Mouse (Mus musculus): ENCODE results near the gene Slc1a5.

Gene Slc1a5

DNA sequence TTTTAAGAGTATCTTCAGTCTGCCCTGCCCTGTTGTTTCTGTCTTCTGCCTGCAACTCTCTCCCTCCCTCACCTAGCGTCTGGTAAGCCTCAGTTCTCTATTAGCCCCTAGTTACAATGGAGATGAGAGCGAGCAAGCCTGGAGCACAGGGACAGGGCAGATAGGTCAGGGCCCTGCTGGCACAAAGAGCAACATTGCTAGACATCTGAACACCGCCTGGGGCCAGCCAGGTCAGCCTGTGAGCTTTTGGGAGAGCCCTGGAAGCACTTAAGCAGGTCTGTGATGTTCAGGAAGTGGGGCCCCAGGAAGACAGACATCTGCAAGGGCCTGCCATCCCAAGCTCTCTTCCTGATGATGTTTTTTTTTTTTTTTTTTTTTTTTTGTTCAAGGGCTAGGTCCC, 40.0 kb downstream of the Slc1a5 start:
- no peak for DNase-seq

DNA sequence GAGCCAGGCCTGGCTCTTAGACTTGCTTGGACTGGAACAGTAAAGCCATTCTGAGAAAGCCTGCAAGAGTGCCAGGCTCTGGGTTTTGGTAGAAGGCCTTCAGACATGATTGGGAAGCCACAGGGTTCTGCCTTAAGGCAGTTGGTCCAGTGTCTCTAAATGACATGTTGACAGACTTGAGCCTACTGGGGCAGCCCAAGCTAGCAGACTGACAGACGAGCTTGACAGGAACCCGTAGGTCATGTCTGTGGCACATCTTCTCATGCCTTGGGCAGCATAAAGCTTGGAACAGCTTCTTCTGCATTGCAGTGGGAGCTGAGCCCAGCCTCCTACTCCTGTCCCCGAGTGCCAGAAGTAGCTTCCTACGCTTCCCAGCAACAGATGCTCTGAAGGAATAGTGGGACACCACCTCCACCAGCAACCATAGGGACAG, 40.5 kb downstream of the Slc1a5 start:
- no peak for DNase-seq

DNA sequence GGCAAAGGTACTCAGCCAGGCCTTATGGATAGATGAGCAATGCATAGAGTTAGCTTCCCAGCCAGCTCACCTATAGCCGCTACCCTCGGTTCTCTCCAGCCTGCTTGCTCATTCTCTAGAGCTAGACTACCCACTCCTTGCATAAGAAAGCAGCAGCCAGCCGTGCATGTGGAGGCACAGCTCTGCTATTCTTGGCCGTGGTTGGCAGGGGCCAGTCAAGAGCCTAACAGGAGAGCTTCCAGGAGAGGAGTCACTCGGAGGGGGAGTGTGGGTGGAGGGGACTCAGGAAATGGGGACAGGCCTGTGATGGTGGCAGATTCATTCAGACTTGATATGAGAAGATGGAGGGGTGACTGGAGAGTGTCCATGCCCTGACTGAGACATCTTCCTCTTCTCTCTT, 42.6 kb downstream of the Slc1a5 start:
- no peak for DNase-seq

DNA sequence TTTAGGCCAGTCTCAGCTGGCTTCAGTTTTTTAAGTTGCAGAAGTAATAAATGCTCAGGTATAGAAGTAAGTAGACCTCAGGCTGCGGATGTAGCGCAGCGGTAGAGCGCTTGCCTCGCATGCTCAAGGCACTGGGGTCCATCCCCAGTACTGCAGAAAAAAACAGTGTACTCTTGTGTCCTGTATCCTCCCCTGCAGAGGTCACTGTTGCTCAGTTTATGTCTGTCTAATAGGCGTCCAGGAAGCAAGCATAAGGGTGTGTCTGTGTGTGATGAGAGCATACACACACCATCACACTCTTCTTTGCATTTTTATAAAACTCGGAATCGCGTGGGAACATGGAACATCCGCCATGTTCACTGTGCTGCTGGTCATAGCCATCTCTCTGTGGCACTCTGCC, 44.6 kb downstream of the Slc1a5 start:
- peak; percentile 43 for DNase-seq

DNA sequence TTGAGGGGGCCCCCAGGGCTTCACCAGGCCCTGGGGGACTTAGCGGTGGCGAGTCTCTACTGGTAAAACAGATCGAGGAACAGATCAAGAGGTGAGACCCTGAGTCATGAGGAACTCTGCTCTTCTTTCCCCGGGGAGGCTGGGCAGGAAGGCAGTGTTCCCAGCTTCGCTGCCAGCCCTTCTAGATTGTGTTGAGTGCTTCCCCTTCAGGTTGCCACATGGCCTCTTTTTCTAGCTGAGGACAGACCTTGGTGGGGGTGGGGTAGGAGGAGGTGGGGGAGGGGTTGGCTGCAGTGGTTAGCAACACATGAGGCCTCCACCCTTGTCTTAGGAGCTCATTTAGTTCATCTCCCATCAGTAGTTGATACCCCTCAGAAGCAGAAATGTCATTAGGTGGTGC, 45.4 kb downstream of the Slc1a5 start:
- DNase-seq, result no peak

DNA sequence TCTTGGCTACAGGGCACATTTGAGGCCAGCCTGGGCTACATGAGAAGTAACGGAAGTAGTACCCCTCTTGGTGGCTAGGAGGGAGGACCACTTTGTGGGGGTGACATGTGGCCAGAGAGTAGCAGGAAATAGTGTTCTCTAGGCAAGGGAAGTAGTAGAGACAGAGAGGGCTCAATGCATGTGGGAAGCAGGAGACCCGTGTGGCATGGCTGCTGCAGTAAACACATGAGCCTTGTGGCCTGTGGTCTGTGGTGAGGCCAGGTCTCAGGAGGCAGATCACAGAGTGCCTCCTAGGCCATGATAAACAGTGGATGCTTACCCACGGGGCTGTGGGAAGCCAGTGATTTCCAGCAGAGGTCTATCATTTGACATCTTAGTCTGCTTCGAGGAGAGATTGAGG, 46.1 kb downstream of the Slc1a5 start:
- DNase-seq, result no peak

DNA sequence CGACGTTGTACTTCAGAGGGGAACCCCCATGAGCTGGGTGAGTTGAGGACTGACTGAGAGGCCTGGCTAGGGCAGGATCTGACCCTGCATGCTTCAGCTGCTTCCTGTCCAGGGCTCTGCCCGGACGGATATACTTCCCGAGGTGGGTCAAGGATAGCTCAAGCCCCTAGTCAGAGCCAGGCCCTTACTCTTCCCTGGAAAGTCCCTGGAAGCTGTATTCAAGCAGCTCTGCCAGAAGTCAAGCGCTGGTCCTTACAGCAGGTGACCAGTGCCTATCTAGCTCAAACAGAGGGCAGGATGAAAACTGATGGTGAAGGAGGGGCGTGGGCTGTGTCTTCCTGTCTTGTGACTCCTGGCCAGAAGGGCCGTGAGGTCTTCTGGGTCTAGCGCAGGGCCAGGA, 49.3 kb downstream of the Slc1a5 start:
- peak; percentile 63 for DNase-seq

DNA sequence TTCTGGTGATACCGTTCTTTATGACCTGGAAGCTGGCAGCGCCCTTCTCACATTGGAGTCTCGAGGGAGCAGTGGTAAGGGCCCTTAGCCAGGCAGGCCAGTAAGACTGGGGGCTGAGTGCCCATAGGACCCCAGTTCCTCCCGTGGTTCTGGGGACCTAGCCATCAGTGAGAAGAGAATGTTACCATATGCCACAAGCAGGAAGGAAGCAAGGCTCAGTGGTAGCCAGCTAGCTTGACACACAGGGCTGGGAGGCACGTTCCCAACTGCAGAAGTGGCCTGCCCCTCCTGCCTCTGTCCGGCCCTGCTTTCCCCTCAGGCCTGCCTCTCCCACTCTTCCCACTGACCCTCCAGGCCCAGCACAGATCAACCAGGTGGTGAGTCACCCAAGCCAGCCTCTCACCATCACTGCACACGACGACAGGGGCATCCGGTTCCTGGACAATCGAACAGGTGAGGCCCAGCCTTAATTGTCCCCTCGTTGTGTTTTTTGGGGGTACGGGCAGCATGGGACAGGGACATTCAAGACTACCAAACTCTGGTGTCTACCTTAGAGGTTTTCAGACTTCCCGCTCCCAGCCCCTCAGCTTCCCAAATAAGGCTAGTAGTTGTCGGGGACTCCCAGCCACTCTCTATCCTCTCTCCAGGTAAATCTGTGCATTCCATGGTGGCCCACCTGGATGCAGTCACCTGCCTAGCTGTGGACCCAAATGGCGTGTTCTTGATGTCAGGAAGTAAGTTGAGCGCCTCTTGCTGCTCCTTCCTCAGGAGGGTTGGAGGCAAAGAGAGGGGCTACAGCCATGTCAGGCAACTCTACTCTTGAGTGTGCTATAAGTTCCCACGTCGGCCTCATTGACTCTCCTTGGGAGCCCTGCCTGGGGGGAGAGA, 57.0 kb downstream of the Slc1a5 start:
- DNase-seq, result no peak

DNA sequence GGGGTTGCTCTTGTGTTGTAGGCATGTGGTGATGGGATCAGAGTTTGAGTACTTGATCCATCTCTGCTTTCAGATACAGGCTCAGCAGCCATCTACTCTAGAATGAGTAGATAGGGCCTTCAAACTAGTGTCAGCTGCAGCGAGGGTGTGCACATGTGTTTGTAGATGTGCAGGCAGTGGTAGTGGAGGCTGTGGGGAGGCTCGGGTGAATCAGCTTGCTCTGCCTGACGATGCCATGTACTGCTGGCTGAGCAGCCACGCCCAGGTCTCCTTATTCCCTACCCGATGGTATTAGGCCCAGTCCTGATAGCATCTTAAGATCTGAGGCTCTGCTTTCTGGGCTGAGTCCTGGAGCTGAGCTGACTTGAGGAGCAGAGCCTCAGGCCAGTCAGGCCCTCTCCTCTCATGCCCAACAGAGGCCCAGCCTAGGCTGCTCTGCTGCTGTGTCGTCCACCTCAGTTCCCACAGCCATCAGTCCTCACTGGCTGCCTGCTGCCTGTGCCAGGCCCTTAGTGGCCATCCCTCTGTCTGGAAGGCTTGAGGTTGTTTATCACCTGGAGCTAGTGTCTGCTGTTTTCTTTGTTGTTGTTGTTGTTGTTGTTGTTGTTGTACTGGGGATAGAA, 57.8 kb downstream of the Slc1a5 start:
- DNase-seq, result no peak

DNA sequence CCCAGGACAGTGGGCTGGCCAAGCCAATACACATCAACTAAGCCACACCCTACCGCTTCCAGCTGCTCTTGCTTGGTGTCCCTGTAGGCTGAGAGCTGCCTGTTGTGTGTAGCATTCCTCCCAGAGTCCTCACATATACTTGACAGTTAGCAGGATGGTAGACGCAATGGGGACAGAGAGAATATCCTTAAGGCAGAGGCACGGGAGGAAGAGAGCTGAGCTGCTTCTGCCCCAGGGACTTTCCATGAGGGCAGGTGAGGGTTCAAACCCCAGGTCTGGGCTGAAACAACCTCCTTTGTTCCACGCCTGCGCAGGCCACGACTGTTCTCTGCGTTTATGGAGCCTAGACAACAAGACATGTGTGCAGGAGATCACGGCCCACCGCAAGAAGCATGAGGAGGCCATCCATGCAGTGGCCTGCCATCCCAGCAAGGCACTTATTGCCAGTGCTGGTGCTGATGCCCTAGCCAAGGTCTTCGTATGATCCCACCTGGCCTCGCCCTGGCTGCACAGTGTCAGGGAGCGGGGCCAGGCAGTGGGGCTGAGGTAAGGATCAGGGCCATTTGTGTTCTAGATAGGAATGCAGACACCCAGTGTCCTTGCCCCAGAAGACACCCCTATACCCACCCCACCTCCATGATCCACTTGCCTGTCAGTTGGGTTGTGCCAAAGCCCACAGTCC, 58.4 kb downstream of the Slc1a5 start:
- no peak for DNase-seq

DNA sequence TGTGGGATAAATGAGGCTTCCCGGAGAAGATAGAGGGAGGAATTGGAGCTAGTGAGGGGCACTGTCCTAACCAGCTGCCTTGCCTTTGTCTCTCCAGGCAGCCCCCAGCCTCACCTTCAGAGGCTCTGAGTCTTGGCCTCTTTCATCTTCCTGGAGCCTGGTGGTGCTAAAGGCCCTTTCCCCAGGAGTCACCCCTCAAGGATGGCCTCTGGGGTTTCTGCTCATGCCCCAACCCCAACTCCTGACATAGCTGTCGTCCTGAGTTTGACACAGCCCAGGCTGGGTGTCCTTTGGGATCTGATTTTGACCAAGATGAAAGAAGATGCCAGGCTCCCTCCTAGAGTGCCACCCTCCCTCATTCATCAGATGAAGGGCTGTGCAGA, 59.0 kb downstream of the Slc1a5 start:
- no peak for DNase-seq

DNA sequence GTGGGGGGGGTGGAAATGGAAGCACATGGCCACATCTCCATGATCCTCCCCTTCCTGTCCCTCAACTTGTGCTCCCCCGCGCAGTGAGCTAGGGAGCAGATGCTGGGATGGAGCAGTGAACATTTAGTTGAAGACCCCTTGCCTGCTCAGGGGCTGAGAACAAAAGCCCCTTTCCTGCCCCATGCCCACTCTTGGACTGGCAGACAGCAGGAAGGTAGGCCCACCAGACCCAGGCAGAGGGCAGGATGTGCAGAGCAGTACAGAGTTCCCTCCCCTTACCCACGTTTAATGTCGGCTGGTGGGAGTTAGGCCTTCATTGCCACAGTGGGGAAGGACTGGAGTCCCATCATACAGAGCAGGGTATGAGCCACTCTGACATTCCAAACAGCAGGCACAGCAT, 59.9 kb downstream of the Slc1a5 start:
- no peak for DNase-seq

DNA sequence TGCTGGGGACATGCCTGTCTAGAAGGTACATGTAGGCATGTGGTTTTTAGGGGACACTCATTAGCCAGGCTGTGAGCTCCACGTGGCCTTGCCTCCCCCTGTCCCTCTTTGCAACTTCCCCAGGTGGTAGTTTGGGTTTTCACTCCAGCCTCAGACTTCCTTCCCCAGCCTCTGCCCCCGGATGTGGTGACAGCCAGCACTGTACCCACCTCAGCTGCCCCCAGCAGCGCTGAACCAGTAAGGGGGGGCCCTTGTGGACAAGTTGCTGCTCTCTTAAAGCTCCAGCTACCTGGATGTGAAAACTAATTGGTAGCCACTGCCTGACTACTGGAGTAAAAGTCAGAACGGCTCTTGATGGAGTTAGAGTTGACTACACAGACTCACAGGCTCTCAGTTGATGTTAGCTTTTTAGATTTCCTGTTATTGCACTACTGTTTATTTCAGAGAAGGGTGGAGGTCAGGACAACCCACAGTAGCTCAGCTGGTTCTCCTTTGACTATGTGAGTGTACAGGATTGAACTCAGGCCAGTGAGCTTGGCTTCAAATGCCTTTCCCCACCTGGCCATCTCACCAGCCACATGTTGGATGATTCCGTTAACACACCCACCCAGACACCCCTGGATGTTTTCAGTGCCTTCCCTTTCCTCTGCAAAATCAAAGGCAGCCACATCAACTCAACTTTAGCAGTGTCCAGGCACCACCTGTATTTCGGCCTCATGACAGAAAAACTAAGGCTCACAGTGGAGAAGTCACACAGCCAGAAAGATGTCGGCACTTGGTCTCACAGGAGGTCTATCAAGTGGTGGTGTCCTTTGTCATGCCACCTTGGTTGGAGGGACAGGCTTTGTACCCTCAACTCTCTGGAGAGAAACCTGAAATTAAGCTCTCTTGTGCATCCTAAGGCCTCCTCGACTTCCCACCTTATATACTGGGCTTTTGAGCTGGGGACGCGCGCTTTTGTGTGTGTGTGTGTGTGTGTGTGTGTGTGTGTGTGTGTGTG, 60.7 kb downstream of the Slc1a5 start:
- peak; percentile 18 for DNase-seq

DNA sequence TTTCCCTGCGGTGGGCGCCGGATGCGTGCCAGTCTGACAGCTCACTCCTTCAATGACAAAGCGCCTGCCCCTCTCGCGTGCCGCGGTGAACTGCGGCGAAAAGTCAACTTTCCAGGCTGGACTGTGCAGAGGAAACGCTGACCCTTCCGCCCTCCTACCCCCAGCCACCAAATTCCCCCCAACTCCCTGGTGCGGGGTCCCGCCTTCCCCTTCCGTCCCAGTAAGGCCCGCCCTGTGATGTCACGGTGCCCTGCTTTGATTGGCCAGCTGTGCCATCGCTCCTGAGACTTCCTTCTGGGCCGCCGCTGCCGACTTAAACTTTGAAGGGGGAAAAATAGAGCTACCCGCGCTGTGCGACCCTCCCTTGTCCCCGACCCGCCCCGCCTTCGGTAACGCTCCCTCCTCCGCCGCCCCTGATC, 61.5 kb downstream of the Slc1a5 start, which contains the start of gene Prkd2:
Gene Prkd2 (plus strand): TSS at position 258 of the 419 bp plus-strand sequence.
- DNase-seq, result peak; percentile 92

DNA sequence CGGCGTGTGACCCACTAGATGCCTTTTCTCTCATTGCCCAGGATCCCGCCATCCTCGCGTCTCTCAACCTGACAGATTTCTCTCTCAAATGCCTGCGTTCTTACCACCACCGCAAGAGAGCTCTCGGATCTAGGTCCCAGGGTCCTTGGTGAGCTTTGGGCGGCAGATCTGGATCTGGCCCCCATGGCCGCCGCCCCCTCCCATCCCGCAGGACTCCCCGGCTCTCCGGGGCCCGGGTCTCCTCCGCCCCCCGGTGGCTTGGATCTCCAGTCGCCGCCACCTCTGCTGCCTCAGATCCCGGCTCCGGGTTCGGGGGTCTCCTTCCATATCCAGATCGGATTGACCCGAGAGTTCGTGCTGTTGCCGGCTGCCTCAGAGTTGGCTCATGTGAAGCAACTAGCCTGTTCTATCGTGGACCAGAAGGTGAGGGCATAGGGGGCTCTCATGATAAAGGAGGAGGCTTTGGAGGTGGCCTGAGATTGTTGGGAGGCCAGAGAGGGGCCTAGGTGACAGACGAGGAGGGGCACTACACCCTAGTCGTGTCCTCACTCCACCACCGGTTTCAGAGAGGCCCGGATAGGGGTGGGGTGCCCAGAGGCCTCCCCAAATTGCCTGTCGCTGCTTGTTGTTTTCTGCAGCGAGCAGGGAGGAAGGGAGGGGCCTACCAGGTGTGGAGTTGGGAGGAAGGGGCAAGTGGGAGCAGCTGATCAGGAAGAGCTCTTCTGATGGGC, 62.5 kb downstream of the Slc1a5 start:
- peak; percentile 41 for DNase-seq

DNA sequence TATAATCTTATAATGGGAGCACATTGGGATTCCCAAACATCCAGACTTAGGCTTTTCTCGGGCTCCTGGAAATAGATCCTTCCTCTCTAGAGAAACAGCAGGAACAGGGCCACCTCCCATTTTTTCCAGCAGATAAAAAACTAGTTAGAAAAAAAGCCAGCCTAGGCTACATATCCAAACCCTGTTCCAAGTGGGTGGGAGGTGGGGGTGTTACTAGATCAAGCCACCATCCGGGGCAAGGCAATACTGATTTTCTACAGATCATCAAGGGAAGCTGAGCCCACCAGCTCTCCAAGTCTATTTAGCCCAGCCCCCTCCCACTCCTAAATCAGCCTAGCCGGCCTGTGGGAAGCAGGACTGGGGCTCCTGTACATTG, 63.5 kb downstream of the Slc1a5 start:
- peak; percentile 21 for DNase-seq

DNA sequence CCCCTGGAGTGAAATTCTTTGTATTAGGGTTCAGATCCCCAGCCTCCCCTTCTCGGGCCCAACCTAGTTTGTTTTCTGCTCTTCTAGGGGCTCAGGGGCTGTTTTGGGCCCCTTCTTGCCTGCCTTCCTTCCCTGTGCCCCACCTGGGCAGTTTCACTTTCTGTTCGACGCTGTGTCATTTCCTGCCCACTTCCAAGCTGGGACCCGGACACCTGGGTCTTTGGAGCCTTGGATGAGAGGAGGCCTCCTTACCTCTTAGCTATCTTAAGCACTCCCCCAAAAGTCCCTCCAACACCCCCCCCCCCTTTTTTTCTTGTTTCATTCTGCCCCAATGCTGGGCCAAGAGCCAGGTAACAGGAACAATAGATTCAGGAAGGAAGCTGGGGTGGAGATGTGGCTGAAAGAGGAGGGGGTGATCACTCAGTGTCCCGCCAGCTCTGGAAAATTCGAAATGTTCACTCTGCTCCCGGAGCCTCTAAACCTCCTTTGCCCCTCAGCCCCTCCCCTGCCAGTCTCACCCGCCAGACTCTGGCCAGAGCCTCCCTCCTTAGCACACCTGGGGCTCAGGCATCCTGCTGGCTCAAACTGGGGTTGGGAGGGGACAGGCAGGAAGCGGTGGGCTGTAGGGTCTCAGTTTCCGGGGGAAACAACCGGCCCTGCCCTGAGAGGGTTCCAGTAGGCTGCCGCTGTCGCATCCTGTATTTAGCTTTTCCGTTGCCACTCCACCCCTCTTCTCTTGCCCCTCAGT, 64.1 kb downstream of the Slc1a5 start:
- DNase-seq, result peak; percentile 56

DNA sequence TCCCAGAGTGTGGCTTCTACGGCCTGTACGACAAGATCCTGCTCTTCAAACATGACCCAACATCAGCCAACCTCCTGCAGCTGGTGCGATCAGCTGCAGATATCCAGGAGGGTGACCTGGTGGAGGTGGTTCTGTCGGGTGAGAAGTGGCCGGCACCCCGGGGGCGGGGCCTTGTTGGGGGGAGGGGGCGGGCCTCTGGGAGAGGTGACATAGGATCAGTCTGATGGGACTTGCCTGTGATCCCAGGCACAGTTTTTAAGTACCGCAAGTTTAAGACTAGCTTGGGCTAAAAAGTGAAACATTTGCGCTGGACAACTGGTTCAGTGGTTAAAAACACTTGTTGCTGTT, 64.7 kb downstream of the Slc1a5 start:
- DNase-seq, result no peak

DNA sequence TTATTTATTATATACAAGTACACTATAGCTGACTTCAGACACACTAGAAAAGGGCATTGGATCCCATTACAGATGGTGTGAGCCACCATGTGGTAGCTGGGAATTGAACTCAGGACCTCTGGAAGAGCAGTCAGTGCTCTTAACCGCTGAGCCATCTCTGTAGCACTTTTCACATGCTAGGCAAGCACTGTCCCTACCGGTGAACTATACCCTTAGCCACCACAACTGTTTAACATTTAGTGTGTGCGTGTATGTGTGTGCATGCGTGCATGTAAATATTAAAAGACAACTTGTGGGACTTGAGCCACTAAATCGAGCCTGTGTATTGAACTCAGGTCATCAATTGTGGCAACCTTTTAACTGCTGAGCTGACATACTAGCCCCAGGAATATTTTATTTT, 65.6 kb downstream of the Slc1a5 start:
- DNase-seq, result no peak

DNA sequence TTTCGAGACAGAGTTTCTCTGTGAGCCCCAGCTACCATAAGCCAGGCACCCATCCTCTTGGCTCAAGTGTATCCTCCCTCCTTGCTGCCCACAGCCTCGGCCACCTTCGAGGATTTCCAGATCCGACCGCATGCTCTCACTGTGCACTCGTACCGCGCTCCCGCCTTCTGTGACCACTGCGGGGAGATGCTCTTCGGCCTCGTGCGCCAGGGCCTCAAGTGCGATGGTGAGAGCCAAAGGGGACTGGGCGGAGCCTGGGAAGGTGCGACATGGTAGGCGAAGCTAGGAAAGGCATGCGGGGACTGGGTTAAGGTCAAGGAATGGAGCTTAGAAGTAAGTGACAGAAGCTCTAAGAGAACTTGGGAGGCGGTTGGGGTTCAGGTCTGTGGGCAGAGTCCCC, 66.4 kb downstream of the Slc1a5 start:
- no peak for DNase-seq
